Mouse (Mus musculus) intestine, embryonic 16.5 days (tissue): Measurements from ENCODE around the gene Zfp622. TPM values are rescaled to one million over a fixed set of nuclear protein-coding genes. Genes with fewer than 3 reads are reported as not detected.

ENCODE experiments used
- ATAC-seq: fragments of 200-750 bp; cut with Nextera tagmentation; 2 replicates; pipeline ENCODE4 v1.8.0; 2017; ENCODE audit warnings: moderate TSS enrichment, moderate library complexity
- H3K27ac ChIP-seq: fragments of 300-500 bp; sonication (generic); 2 replicates; pipeline ENCODE4 v1.5.1; 2014; ENCODE audit warnings: mild to moderate bottlenecking, low read length
- H3K27me3 ChIP-seq: fragments of 300-500 bp; sonication (generic); replicated peaks from 2 replicates; pipeline ENCODE4 v1.6.1; 2014; ENCODE audit warnings: low read length, control low read depth, mixed read lengths; ENCODE audit not compliant: control insufficient read depth, insufficient read depth
- H3K36me3 ChIP-seq: fragments of 300-500 bp; sonication (generic); 2 replicates; pipeline ENCODE4 v1.6.1; 2014; ENCODE audit warnings: low read length, control low read depth; ENCODE audit not compliant: control insufficient read depth, insufficient read depth
- H3K4me1 ChIP-seq: fragments of 300-500 bp; sonication (generic); 2 replicates; pipeline ENCODE4 v1.6.1; 2014; ENCODE audit warnings: low read length, control low read depth, mixed read lengths; ENCODE audit not compliant: control insufficient read depth, insufficient read depth
- H3K4me2 ChIP-seq: fragments of 300-500 bp; sonication (generic); 2 replicates; pipeline ENCODE4 v1.6.1; 2014; ENCODE audit warnings: low read depth, low read length, control low read depth
- H3K4me3 ChIP-seq: fragments of 300-500 bp; sonication (generic); 2 replicates; pipeline ENCODE4 v1.5.1; 2014; ENCODE audit warnings: mild to moderate bottlenecking, low read length
- H3K9ac ChIP-seq: fragments of 300-500 bp; sonication (generic); 2 replicates; pipeline ENCODE4 v1.6.1; 2014; ENCODE audit warnings: low read depth, low read length
- H3K9me3 ChIP-seq: fragments of 300-500 bp; sonication (generic); 2 replicates; pipeline ENCODE4 v1.6.1; 2016; ENCODE audit warnings: low read length, control low read depth; ENCODE audit not compliant: control insufficient read depth
- WGBS: fragments of 180-500 bp; shearing (Covaris S2); extraction: QIAGEN DNeasy Blood & Tissue Kit; methylation state at CpG from one replicate; pipeline ENCODE4 v1.1.7; 2014; 5-methylcytosine and 5-hydroxymethylcytosine counted together
- polyA plus RNA-seq: library from polyadenylated mRNA; unstranded; fragments of >200 nt; fragmentation: Nextera tagmentation; extraction: Ambion mirVana; gene quantifications from 2 replicates; pipeline ENCODE4 v1.2.1, GENCODE M21; 2015

The Zfp622 gene
- polyA plus RNA-seq, 1 experiment from 2014 or later: 22.3 TPM

GRCm38 (mm10) chr15:25946482-25946881, 37.7 kb upstream of the Zfp622 start:
- H3K4me2 ChIP-seq: no peak overlapping the region
- H3K27me3 ChIP-seq: no peaks in the 10 kb centered on the region
- no peak overlapping the region for H3K9ac ChIP-seq
- H3K27ac ChIP-seq: no peak overlapping the region
- H3K9me3 ChIP-seq: no peaks in the 10 kb centered on the region
- no peak for ATAC-seq
- no peaks in the 10 kb centered on the region; the same call in 1 of the 2 replicates for H3K4me1 ChIP-seq
- no peaks in the 10 kb centered on the region for H3K36me3 ChIP-seq
- no peak overlapping the region for H3K4me3 ChIP-seq
- WGBS: 90% methylated on average over 7 of the region's 7 CpGs

GRCm38 (mm10) chr15:25947383-25947782, 36.8 kb upstream of the Zfp622 start:
- Histone ChIP-seq H3K4me2 (no peak overlapping the region), H3K4me3 (no peak overlapping the region), H3K36me3 (no peaks in the 10 kb centered on the region), H3K9me3 (no peaks in the 10 kb centered on the region), H3K4me1 (no peaks in the 10 kb centered on the region; the same call in 1 of the 2 replicates), H3K9ac (no peak overlapping the region), H3K27ac (no peak overlapping the region), H3K27me3 (no peaks in the 10 kb centered on the region)
- ATAC-seq: no peak
- 85% methylated on average over 8 of the region's 8 CpGs for WGBS

- Histone ChIP-seq H3K4me2 (no peak overlapping the region), H3K9me3 (no peaks in the 10 kb centered on the region), H3K36me3 (no peaks in the 10 kb centered on the region), H3K4me3 (no peak overlapping the region), H3K27me3 (no peaks in the 10 kb centered on the region), H3K9ac (no peak overlapping the region), H3K4me1 (no peaks in the 10 kb centered on the region; the same call in 1 of the 2 replicates), H3K27ac (no peak overlapping the region)
- WGBS: 75% methylated on average over 26 of the region's 26 CpGs
- no peak for ATAC-seq
These were observed 35.6 kb upstream of the Zfp622 start for GRCm38 (mm10) chr15:25948257-25949223.

- Histone ChIP-seq H3K9ac (no peak overlapping the region), H3K4me3 (no peak overlapping the region), H3K9me3 (no peaks in the 10 kb centered on the region), H3K36me3 (no peaks in the 10 kb centered on the region), H3K4me1 (no peaks in the 10 kb centered on the region), H3K4me2 (no peak overlapping the region), H3K27ac (no peak overlapping the region), H3K27me3 (no peaks in the 10 kb centered on the region)
- ATAC-seq: no peak
- WGBS: 80% methylated on average over 9 of the region's 9 CpGs
These were observed 34.5 kb upstream of the Zfp622 start for GRCm38 (mm10) chr15:25949696-25950095.

GRCm38 (mm10) chr15:25950584-25950983, 33.6 kb upstream of the Zfp622 start:
- Histone ChIP-seq H3K4me3 (no peak overlapping the region), H3K36me3 (no peaks in the 10 kb centered on the region), H3K4me1 (no peaks in the 10 kb centered on the region), H3K4me2 (no peak overlapping the region), H3K9me3 (no peaks in the 10 kb centered on the region), H3K27me3 (no peaks in the 10 kb centered on the region), H3K9ac (no peak overlapping the region), H3K27ac (no peak overlapping the region)
- 80% methylated on average over 5 of the region's 5 CpGs for WGBS
- no peak for ATAC-seq

GRCm38 (mm10) chr15:25951037-25951436, 33.1 kb upstream of the Zfp622 start:
- no peak overlapping the region for H3K4me2 ChIP-seq
- ATAC-seq: no peak
- H3K27ac ChIP-seq: no peak overlapping the region
- no peaks in the 10 kb centered on the region for H3K9me3 ChIP-seq
- H3K27me3 ChIP-seq: no peaks in the 10 kb centered on the region
- WGBS: 70% methylated on average over 4 of the region's 4 CpGs
- H3K9ac ChIP-seq: no peak overlapping the region
- H3K4me1 ChIP-seq: no peaks in the 10 kb centered on the region
- H3K36me3 ChIP-seq: no peaks in the 10 kb centered on the region
- no peak overlapping the region for H3K4me3 ChIP-seq

GRCm38 (mm10) chr15:25956001-25956400, 28.2 kb upstream of the Zfp622 start:
- Histone ChIP-seq H3K27ac (no peak overlapping the region), H3K4me2 (no peak overlapping the region), H3K9me3 (no peaks in the 10 kb centered on the region), H3K4me3 (no peak overlapping the region), H3K36me3 (no peaks in the 10 kb centered on the region), H3K4me1 (no peaks in the 10 kb centered on the region), H3K27me3 (no peaks in the 10 kb centered on the region), H3K9ac (no peak overlapping the region)
- 71% methylated on average over 5 of the region's 5 CpGs for WGBS
- no peak for ATAC-seq

GRCm38 (mm10) chr15:25956422-25957117, 27.6 kb upstream of the Zfp622 start:
- no peaks in the 10 kb centered on the region for H3K36me3 ChIP-seq
- H3K9me3 ChIP-seq: no peaks in the 10 kb centered on the region
- H3K27me3 ChIP-seq: no peaks in the 10 kb centered on the region
- ATAC-seq: no peak
- H3K4me1 ChIP-seq: no peaks in the 10 kb centered on the region
- no peak overlapping the region for H3K9ac ChIP-seq
- no peak overlapping the region for H3K4me2 ChIP-seq
- no peak overlapping the region for H3K4me3 ChIP-seq
- H3K27ac ChIP-seq: no peak overlapping the region
- WGBS: 54% methylated on average over 11 of the region's 11 CpGs

GRCm38 (mm10) chr15:25957651-25958050, 26.5 kb upstream of the Zfp622 start:
- H3K9me3 ChIP-seq: no peaks in the 10 kb centered on the region
- no peaks in the 10 kb centered on the region for H3K36me3 ChIP-seq
- WGBS: 65% methylated on average over 10 of the region's 10 CpGs
- H3K9ac ChIP-seq: no peak overlapping the region
- H3K4me1 ChIP-seq: no peaks in the 10 kb centered on the region
- H3K27me3 ChIP-seq: no peaks in the 10 kb centered on the region
- no peak for ATAC-seq
- H3K27ac ChIP-seq: no peak overlapping the region; the same call in 1 of the 2 replicates
- no peak overlapping the region for H3K4me2 ChIP-seq
- H3K4me3 ChIP-seq: no peak overlapping the region
